Mouse (Mus musculus) embryo, embryonic 11 days (tissue): ENCODE data around the gene Phactr3.
A peak's percentile ranks its signal among the peaks of the same experiment; 100 is the strongest.

Source experiments
- DNase-seq: peaks from one replicate; pipeline ENCODE4 v3.0.0-alpha.2; 2015

Gene Phactr3

DNA sequence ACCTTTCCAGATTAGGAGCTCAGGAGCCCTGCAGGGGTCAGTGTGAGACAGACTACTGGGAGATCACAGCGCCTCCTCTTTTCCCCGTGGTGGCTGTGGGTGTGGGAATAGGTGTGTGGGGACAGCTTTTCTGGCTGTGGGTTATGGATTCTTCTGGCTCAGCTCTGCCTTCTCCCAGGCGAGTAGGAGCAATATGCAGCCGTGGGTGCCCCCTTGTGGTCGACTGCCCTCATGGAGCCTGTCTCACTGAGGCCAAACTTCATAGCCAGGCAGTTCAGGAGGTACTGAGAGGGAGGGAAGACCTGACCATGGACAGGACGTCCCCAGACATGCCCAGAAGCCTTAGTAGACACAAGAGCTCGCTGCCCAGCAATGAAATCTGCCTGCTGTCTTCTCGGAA is 145.6 kb downstream of the Phactr3 start:
- peak; percentile 85 for DNase-seq

DNA sequence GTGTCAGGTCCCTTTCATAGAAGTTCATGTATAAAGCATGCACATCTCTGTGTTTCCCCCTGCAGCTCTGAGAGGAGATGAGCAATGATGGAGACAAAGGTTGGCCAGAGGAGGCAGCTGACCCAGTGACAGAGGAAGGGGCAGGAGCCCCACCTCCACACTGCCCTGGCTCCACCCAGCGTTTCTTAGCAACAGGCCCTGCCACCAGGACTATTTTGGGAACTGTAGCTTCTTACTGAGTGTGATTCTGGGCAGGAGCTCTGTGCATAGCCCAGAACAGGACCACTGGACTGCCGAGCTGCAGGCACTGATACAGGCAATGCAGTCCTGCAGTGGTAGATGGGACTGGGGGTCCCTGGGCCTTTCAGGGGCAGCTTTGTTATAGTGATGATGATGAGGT is 146.7 kb downstream of the Phactr3 start:
- DNase-seq = peak; percentile 34

- no peak for DNase-seq
Measured at GRCm38 (mm10) chr2:178270794-178271193, 152.0 kb downstream of the Phactr3 start.

DNA sequence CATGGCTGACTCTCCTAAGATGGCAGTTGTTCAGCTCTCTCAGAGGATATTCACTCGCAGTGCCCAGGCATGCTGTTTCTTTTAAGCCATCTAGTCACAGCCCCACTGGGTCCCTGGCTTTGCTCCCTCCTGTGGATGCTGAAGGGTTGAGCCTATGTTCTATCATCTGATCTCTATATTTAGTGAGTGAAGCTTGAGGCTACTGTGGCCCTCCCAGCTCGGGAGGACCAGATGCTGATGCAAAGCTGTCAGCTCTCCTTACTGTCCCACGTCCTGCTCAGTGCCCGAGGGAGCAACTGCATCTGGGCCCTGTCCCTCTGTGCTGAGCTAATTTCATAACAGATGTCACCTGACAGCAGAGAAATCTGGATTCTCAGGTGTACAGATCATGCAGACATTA is 153.6 kb downstream of the Phactr3 start:
- DNase-seq = no peak

DNA sequence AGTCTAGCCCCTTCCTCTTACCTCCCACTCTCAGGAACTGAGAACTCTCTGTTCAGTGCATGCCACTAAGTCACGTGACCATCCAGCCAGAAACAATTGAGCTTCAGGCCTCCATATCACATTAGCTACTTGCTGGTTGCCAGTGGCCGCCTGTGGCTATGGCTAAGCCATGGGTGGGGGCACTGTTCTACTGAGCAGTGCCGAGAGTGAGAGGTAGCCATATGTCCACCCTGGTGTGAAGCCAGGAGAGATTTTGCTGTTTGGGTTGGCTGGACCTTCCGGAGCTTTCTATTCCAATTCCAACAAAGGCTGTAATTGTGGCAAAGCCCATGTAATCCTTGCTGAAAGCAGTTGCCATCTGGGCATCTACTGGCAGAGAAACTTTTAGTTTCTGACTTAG is 155.4 kb downstream of the Phactr3 start:
- DNase-seq = no peak

DNA sequence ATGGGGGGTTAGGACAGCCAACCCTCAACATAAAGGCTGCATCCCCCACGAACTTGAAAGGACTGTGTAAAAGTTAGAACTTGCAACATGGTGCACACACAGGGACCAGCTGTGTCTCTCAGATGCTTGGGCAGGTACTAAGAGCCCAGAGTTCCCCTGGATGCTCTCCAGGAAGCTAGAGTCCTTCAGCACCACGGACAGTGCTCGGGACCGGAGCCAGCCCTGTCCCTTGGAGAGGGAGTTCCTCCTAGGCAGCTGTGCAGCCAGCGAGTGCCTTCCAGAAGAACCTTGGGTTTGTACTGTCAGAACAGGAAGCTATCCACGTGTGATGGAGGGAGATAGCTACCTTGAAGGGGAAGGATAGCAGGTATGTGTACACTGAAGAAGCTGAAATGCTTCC is 158.4 kb downstream of the Phactr3 start:
- peak; percentile 84 for DNase-seq

DNA sequence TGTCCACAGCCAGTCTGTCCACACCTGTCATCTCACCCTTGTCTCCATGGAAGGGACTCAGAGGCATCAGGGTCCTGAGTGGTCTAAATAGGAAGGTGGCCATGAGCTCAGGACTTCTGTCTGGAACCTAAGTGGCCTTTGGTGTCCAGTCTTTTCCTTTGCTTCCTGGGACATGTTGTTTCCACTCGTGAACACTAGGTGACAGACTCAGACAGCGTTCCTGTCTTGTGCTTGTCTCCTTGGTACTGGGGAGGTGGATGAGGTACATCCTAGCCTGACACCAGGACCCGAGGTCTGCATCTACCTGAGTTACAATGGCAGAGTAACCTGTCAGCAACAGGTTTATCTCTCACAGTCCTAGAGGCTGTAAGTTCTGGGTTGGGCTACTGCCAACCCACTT is 162.4 kb downstream of the Phactr3 start:
- no peak for DNase-seq

GRCm38 (mm10) chr2:178287285-178287684 is 168.5 kb downstream of the Phactr3 start:
- peak; percentile 53 for DNase-seq

DNA sequence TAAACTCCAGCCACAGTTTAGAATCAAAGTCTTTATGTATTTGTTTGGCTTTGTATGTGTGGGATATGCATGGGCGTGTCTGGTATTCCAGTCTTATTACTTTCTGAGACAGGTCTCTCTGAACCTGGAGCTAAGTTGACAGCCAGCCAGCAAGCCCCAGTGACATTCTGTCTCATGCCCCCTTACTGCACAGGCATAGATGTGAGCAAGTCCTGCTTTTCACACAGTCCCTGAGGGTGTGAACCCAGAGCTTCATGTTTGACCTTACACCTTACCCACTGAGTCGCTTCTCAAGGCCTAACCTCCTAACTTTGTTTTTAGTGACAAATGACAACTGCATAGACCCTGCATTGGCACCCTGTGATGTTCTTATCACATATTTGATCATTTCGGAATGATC is 169.9 kb downstream of the Phactr3 start:
- DNase-seq = no peak

- peak; percentile 72 for DNase-seq
Measured at GRCm38 (mm10) chr2:178303453-178304187, 184.8 kb downstream of the Phactr3 start.

DNA sequence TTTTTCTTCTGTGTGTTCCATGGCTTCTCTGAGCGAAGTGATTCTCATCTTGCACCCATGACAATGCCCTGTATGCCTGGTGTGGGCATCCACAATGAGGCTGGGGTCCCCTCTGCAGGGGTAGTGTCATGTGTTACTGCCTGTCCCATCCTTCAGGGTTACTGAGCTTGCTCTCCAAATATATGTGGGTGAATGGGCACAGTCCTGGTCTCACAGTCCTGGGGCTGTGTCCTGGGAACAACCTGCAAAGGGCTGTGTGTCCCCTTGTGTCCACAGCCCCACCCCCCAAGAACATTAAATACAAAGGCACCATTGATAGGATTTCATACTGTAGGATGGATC is 185.4 kb downstream of the Phactr3 start:
- no peak for DNase-seq

- DNase-seq = no peak
Measured at GRCm38 (mm10) chr2:178304669-178305068, 185.9 kb downstream of the Phactr3 start.

DNA sequence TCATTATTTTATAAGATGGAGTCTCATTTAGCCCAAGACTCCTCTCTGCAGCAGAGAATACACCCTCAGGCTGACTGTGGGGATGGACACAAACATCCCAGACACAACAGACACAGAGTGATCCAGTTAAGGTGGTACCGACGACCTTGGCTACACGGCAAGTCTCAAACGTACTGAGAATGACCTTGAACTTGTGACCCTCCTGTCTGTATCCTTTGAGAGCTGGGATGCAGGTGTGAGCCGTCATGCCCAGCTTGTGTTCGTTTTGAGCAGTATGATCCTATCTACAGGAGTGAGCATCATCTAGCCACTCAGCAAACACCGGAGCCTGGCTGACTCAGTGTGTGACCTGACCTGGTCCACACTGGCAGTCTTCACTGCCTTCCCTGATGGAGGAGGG is 194.8 kb downstream of the Phactr3 start:
- DNase-seq = no peak

DNA sequence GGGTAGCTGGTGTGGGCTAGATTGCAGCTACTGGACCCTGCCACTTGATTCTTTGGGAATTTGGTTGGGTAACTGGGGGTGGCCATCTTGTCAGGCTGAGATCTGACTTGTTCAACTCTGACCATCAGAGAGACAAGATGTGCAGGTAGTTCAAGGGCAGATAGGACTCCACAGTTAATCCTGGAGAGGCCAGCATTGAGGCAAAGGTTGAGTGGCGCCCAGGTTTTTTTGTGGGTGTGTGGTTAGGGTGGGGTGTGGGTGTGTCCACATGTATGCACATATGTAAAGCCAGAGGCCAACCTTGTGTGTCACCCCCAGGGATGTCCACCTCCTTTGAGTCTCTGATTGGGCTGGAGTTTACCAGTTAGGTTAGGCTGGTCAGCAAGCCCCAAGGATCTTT is 197.5 kb downstream of the Phactr3 start:
- no peak for DNase-seq

DNA sequence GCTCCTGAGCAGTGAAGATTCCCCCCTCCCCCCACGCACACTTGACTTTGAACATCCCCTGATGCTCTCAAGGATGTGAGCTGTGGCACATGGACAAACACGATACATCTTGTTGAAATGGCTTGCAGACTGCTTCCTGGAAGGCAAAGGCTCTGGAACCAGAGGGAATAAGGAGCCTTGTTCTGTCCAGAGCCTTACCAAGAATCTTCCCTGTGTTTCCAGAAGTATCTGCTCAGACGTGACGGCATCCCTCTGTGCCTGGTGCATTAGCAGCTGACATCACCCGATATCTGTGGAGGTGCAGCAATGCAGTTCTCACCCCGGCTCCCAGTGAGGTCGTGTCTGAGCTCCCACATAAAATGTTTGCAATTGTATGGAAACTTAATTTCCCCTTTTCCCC is 201.0 kb downstream of the Phactr3 start:
- DNase-seq = no peak

GRCm38 (mm10) chr2:178321271-178321670 is 202.5 kb downstream of the Phactr3 start:
- no peak for DNase-seq

DNA sequence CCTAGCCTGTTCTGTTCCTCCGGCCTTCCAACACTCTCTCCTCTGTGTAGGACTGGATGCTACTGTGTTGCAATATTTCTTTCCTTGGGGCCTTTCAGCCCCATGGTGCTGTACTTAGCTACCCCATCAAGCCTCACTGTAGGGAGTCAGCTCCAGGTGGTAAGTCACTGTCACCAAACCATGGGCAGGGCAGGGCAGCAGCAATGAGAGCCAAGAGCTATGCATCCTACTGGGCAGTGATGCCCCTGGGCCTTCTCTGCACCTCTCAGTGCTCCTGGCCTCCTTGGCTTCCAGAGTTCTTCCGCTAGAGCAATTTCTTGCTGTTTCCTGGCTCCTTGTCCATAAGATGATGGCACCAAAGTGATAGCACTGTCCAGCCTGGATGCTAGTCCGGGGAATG is 205.6 kb downstream of the Phactr3 start:
- DNase-seq = no peak

DNA sequence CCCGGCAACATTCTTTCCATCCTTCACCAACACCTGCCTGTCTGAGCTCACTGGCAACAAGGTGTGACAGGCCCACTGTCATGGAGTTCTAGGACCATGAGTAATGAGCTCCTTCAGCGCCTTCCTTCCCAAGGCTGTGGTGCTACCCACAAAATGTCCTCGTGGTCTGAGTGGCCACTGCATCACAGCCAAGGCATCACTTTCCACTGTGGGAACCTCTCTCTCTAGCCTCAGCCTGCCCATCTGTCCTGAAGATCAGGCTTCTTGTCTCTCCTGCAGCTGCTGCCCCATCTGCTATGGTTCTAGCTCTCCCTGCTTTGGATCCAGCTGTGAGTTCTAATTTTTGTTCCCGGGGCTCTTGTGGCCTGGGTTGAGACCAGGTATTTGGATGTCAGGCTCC is 206.0 kb downstream of the Phactr3 start:
- DNase-seq = no peak

DNA sequence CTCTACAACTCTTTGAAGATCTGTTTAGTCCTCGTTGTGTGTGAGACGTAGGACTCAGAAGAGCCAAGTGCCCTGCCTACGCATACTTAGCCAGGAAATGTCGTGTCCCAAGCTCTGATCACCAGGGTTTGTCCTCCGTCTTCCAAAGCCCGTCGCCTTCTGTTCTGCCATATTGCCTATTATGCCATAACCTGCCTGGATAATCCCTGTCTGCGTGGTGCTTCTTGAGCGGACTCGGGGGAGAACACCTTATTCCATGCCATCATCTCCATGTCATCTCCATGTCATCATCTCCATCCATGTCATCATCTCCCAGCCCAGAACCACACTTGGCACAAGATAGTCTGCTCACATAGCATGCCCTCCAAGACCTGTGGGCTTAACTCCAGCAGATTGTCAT is 207.3 kb downstream of the Phactr3 start:
- DNase-seq = no peak

DNA sequence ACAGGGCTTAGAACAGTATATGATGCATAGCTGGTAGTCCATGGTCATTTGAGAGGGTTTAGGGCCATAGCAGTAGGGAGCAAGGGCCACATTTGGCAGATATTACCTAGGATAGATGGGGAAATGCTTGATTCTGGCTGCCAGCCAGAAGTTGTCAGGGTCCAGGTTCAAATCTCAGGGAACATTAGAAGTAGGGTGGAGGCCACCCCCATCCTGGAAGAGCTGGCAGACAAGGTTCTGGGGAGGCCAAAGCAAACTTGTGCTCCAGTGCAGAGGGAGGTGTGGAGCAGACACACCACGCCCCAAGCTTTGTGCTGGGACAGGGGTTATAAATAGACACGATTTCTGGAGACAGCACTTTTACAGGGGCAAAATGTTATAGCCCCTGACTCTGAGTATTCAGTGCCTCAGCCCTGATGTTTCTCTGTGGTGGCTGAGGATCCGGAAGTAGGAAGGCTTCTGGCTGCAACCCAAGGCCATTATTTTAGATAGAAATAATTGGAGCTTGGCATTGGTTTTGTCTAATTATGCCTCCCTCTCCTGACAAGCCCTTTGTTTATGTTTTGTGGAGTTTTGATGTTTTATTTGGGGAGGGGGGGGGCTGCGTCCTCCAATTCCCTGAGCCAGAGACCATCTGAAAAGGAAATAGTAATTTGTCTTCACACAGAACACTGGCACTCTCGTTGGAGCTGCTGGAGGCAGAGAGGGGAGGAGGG is 208.1 kb downstream of the Phactr3 start:
- no peak for DNase-seq

DNA sequence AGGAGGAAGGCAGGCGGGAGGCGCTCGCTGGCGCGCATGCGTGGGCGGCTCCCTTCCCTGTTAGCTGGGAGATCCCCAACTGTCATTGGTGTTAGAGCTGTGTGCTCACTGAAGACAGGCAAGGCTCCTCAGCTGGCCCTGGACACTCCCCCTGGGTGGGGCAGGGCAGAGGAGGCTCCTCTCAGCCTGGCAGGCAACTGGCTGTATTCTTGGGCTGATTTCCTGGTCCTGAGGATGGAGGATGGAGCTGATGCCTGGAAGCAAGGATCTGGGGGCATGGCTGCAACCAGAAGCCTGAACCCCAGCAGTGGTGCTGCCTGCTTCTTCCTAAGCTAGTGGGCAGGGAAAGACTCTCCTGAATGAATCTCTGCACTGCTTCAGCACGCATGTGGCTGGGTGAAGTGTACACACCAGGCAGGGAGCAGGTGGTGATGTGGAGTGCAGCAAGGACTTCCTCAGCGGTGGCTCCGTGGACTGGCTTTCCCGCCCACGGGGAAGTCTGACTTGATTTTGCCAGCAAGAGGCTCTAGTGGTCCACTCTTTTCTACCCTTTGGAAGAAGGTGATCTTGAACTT is 208.8 kb downstream of the Phactr3 start:
- DNase-seq = peak; percentile 82

GRCm38 (mm10) chr2:178329551-178329950 is 210.8 kb downstream of the Phactr3 start:
- no peak for DNase-seq

DNA sequence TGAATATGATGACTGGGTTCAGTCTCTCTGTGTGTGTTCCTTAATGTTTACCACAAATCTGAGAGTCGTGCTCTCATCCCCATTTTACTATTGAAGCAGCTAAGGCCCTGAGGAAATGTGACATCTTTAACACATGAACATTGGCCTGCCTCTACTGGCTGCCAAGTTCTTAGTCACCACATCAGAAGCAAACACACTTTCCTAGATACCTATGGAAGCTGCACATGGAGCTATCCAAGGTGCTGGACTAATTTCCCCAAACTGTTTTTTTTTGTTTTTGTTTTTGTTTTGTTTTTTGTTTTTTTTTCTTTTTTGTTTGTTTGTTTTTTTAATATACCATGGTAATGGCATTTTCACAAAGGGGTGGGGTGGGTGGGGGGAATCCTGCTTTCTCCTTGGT is 211.2 kb downstream of the Phactr3 start:
- DNase-seq = peak; percentile 36

- DNase-seq = peak; percentile 45
Measured at GRCm38 (mm10) chr2:178337878-178338277, 219.1 kb downstream of the Phactr3 start.
